Mouse (Mus musculus) heart, embryonic 11.5 days (tissue): ENCODE results near the gene Kcnj14. TPM values are rescaled to one million over a fixed set of nuclear protein-coding genes. Genes with fewer than 3 reads are reported as not detected.
A peak's percentile ranks its signal among the peaks of the same experiment; 100 is the strongest.

Experiments
- ATAC-seq: fragments of 200-750 bp; cut with Nextera tagmentation; replicated peaks from 2 replicates; pipeline ENCODE4 v1.8.0; 2017; ENCODE audit warnings: moderate library complexity; ENCODE audit not compliant: insufficient number of reproducible peaks, low FRiP score, low TSS enrichment
- H3K27ac ChIP-seq: fragments of 300-500 bp; sonication (generic); 2 replicates; pipeline ENCODE4 v1.5.1; 2014; ENCODE audit warnings: mild to moderate bottlenecking, low read depth, low read length
- H3K27me3 ChIP-seq: fragments of 300-500 bp; sonication (generic); 2 replicates; pipeline ENCODE4 v1.6.1; 2014; ENCODE audit warnings: mild to moderate bottlenecking, low read length, mixed read lengths; ENCODE audit not compliant: control insufficient read depth, insufficient read depth
- H3K36me3 ChIP-seq: fragments of 300-500 bp; sonication (generic); 2 replicates; pipeline ENCODE4 v1.6.1; 2014; ENCODE audit warnings: mild to moderate bottlenecking, low read length, moderate library complexity, mixed read lengths; ENCODE audit not compliant: control insufficient read depth, insufficient read depth
- H3K4me1 ChIP-seq: fragments of 300-500 bp; sonication (generic); 2 replicates; pipeline ENCODE4 v1.6.1; 2014; ENCODE audit warnings: low read length; ENCODE audit not compliant: control insufficient read depth, insufficient read depth
- H3K4me2 ChIP-seq: fragments of 300-500 bp; sonication (generic); 2 replicates; pipeline ENCODE4 v1.6.1; 2014; ENCODE audit warnings: mild to moderate bottlenecking, moderate library complexity
- H3K4me3 ChIP-seq: fragments of 300-500 bp; sonication (generic); 2 replicates; pipeline ENCODE4 v1.5.1; 2014; ENCODE audit warnings: low read depth, low read length
- H3K9ac ChIP-seq: fragments of 300-500 bp; sonication (generic); 2 replicates; pipeline ENCODE4 v1.6.1; 2014; ENCODE audit warnings: mild to moderate bottlenecking, low read depth, low read length, moderate library complexity
- H3K9me3 ChIP-seq: fragments of 300-500 bp; sonication (generic); replicated peaks from 2 replicates; pipeline ENCODE4 v1.6.1; 2016; ENCODE audit warnings: low read length; ENCODE audit not compliant: control insufficient read depth
- WGBS: fragments of 180-500 bp; shearing (Covaris S2); extraction: QIAGEN DNeasy Blood & Tissue Kit; methylation state at CpG from one replicate; pipeline ENCODE4 v1.1.7; 2014; ENCODE audit not compliant: insufficient replicate concordance; 5-methylcytosine and 5-hydroxymethylcytosine counted together
- polyA plus RNA-seq: library from polyadenylated mRNA; unstranded; fragments of >200 nt; fragmentation: Nextera tagmentation; extraction: Ambion mirVana; gene quantifications from 2 replicates; pipeline ENCODE4 v1.2.1, GENCODE M21; 2014

Gene Kcnj14
- polyA plus RNA-seq = 0.39 and 1.0 TPM in 2 replicates

DNA sequence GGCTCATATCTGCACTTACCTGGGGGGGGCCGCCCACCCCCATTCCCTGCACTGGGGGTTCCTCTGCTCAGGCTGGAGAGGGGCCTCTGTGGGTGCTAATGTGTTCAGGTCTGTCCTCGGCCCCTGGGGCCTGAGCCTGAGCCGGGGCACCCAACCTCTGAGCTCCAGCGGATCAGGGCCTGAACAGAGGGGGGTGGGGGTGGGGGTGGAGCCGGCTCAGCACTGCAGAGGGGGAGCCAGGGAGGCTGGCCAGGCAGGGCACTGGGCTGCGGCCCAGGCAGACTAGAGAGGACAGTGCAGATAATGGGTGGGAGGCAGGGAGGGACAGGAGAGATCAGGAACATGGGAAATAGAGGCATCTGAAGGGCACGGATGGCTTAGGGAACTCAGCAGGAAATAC lies at the start of gene Kcnj14:
Kcnj14 (minus strand) TSS at position 185 of the 400 bp plus-strand sequence.
- H3K9ac ChIP-seq = no peak within 1 kb of the TSS
- ATAC-seq = no peak
- WGBS = 52% methylated on average over 7 of the region's 7 CpGs

GRCm38 (mm10) chr7:45873061-45873947 lies 48.7 kb upstream of the Kcnj14 start:
- Histone ChIP-seq H3K9ac (peak overlapping the region; percentile 97), H3K36me3 (peaks cover 29% of the 10 kb centered on the region), H3K27ac (peak overlapping the region; percentile 87), H3K4me3 (peak overlapping the region; percentile 91), H3K4me2 (peak overlapping the region; percentile 92), H3K27me3 (peaks cover 37% of the 10 kb centered on the region), H3K4me1 (peaks cover 29% of the 10 kb centered on the region), H3K9me3 (no peaks in the 10 kb centered on the region)
- 3% methylated on average over 28 of the region's 28 CpGs for WGBS
- ATAC-seq = peak; percentile 32; the same call in 1 of the 2 replicates

More for the DNA sequence above, at the start of gene Kcnj14:
- Histone ChIP-seq H3K4me2 (no peak within 1 kb of the TSS), H3K4me1 (peaks cover 4% of the 10 kb centered on the region), H3K27ac (no peak within 1 kb of the TSS), H3K27me3 (no peaks in the 10 kb centered on the region), H3K9me3 (no peaks in the 10 kb centered on the region), H3K36me3 (peaks cover 22% of the 10 kb centered on the region), H3K4me3 (no peak within 1 kb of the TSS)

DNA sequence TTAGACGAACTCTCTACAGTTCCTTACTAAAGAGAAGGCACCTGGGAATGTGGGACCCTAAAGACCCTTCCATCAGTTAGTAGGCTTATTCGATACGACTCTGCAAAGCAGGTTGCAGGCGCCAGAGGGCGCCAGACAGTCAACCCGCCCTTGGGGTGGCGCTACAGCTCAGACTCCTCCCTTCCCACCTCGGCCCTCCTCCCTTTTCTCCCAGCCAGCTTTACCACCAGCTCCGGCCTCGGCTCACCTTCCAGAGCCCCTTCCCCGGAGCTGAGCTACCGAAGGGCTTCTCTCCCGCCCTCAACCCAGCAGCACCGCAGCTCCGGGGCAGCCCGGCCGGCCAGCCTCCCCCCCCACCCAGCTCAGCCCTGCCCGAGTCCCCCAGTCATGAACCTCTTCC lies 48.0 kb upstream of the Kcnj14 start, which contains the start of gene Kdelr1:
Kdelr1 (plus strand) TSS at position 149 of the 400 bp plus-strand sequence.
- no peaks in the 10 kb centered on the region for H3K9me3 ChIP-seq
- WGBS = 1% methylated on average over 17 of the region's 18 CpGs
- H3K9ac ChIP-seq = peak within 1 kb of the TSS; percentile 97
- H3K27ac ChIP-seq = peak within 1 kb of the TSS; percentile 87
- H3K4me2 ChIP-seq = peak within 1 kb of the TSS; percentile 92
- ATAC-seq = peak; percentile 70
- peak within 1 kb of the TSS; percentile 91 for H3K4me3 ChIP-seq
- H3K27me3 ChIP-seq = peaks cover 44% of the 10 kb centered on the region
- peaks cover 26% of the 10 kb centered on the region for H3K36me3 ChIP-seq
- H3K4me1 ChIP-seq = peaks cover 31% of the 10 kb centered on the region

DNA sequence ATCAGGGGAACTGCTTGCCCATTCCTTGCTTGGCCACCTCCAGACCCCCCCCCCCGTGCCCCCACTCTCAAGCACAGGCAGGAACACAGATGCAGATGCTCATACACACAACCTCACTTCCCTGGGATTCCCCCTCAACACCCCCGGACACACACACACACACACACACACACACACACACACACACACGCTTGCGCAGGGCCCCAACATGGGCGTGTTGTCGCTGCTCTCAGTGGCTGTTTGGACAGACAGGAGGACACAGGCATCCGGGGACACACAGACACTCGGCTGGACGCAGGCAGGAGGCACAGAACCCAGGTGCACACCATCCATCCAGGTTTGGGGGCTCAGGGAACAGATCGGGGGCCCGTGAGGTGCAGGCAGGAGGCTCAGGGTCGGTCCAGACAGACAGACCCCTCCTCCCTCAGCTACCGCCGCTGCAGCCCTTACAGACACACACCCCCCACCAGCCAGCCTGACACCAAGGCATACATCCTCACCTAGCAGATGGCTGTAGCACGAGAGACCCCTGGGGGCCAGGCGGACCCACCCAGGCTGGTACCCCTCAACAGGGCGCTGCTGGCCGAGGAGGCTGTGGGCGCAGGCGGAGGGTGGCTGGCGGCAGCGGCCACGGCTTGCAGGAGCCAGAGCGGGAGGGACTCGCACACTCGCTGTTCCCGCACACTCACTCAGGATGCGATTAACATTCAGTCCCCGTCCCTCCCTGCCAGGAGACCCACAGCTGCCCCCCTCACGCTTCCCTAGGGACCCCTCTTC lies 45.9 kb upstream of the Kcnj14 start:
- peaks cover 57% of the 10 kb centered on the region for H3K27me3 ChIP-seq
- no peak for ATAC-seq
- no peak overlapping the region for H3K27ac ChIP-seq
- H3K4me1 ChIP-seq = peaks cover 33% of the 10 kb centered on the region
- H3K4me2 ChIP-seq = peak overlapping the region; percentile 54
- peak overlapping the region; percentile 34 for H3K4me3 ChIP-seq
- H3K9ac ChIP-seq = peak overlapping the region; percentile 49; the same call in 1 of the 2 replicates
- H3K9me3 ChIP-seq = no peaks in the 10 kb centered on the region
- peaks cover 5% of the 10 kb centered on the region for H3K36me3 ChIP-seq
- 1% methylated on average over 30 of the region's 30 CpGs for WGBS

- 5% methylated on average over 14 of the region's 14 CpGs for WGBS
- H3K27me3 ChIP-seq = peaks cover 57% of the 10 kb centered on the region
- 0 out of 2 replicates have a peak overlapping the region, but pooled peaks have one; percentile 39 for H3K9ac ChIP-seq
- H3K4me3 ChIP-seq = peak overlapping the region; percentile 13; the same call in 1 of the 2 replicates
- no peak for ATAC-seq
- H3K9me3 ChIP-seq = no peaks in the 10 kb centered on the region
- peaks cover 3% of the 10 kb centered on the region for H3K36me3 ChIP-seq
- peak overlapping the region; percentile 54 for H3K4me2 ChIP-seq
- H3K4me1 ChIP-seq = peaks cover 29% of the 10 kb centered on the region
- no peak overlapping the region for H3K27ac ChIP-seq
Observed at GRCm38 (mm10) chr7:45869787-45870186, 45.2 kb upstream of the Kcnj14 start.

GRCm38 (mm10) chr7:45869107-45869670 lies 44.6 kb upstream of the Kcnj14 start:
- Histone ChIP-seq H3K9ac (0 out of 2 replicates have a peak overlapping the region, but pooled peaks have one; percentile 39), H3K36me3 (no peaks in the 10 kb centered on the region), H3K27me3 (peaks cover 57% of the 10 kb centered on the region)

GRCm38 (mm10) chr7:45867871-45868270 lies 43.3 kb upstream of the Kcnj14 start:
- no peak overlapping the region for H3K27ac ChIP-seq
- no peak overlapping the region for H3K9ac ChIP-seq
- 27% methylated on average over 2 of the region's 2 CpGs for WGBS
- H3K4me3 ChIP-seq = no peak overlapping the region
- H3K27me3 ChIP-seq = peaks cover 59% of the 10 kb centered on the region
- no peak for ATAC-seq
- H3K9me3 ChIP-seq = no peaks in the 10 kb centered on the region
- H3K36me3 ChIP-seq = no peaks in the 10 kb centered on the region
- H3K4me1 ChIP-seq = peaks cover 17% of the 10 kb centered on the region; the same call in 1 of the 2 replicates
- H3K4me2 ChIP-seq = no peak overlapping the region

More at GRCm38 (mm10) chr7:45869107-45869670, 44.6 kb upstream of the Kcnj14 start:
- peak overlapping the region; percentile 54 for H3K4me2 ChIP-seq
- no peaks in the 10 kb centered on the region for H3K9me3 ChIP-seq
- H3K27ac ChIP-seq = no peak overlapping the region
- no peak for ATAC-seq
- peak overlapping the region; percentile 13; the same call in 1 of the 2 replicates for H3K4me3 ChIP-seq
- WGBS = 14% methylated on average over 8 of the region's 8 CpGs
- peaks cover 23% of the 10 kb centered on the region for H3K4me1 ChIP-seq
